Mouse (Mus musculus) forebrain, embryonic 16.5 days (tissue): Measurements from ENCODE around the gene Pepd. TPM values are rescaled to one million over a fixed set of nuclear protein-coding genes. Genes with fewer than 3 reads are reported as not detected.

Experiments used
- ATAC-seq: fragments of 200-750 bp; cut with Nextera tagmentation; 2 replicates; pipeline ENCODE4 v1.8.0; 2017; ENCODE audit warnings: mild to moderate bottlenecking, moderate library complexity
- H3K27ac ChIP-seq: fragments of 300-500 bp; sonication (generic); 2 replicates; pipeline ENCODE4 v1.5.1; 2014; ENCODE audit warnings: low read length, control low read depth
- H3K27me3 ChIP-seq: fragments of 300-500 bp; sonication (generic); replicated peaks from 2 replicates; pipeline ENCODE4 v1.6.1; 2014; ENCODE audit warnings: low read length; ENCODE audit not compliant: control insufficient read depth, insufficient read depth
- H3K36me3 ChIP-seq: fragments of 300-500 bp; sonication (generic); 2 replicates; pipeline ENCODE4 v1.6.1; 2014; ENCODE audit not compliant: control insufficient read depth, insufficient read depth
- H3K4me1 ChIP-seq: fragments of 300-500 bp; sonication (generic); replicated peaks from 2 replicates; pipeline ENCODE4 v1.6.1; 2014; ENCODE audit warnings: low read length; ENCODE audit not compliant: control insufficient read depth, insufficient read depth
- H3K4me2 ChIP-seq: fragments of 300-500 bp; sonication (generic); 2 replicates; pipeline ENCODE4 v1.6.1; 2014; ENCODE audit warnings: mild to moderate bottlenecking, low read length, control low read depth
- H3K4me3 ChIP-seq: fragments of 300-500 bp; sonication (generic); replicated peaks from 2 replicates; pipeline ENCODE4 v1.5.1; 2014; ENCODE audit warnings: mild to moderate bottlenecking, low read length, control low read depth
- H3K9ac ChIP-seq: fragments of 300-500 bp; sonication (generic); replicated peaks from 2 replicates; pipeline ENCODE4 v1.6.1; 2014; ENCODE audit warnings: low read depth, low read length, control low read depth
- H3K9me3 ChIP-seq: fragments of 300-500 bp; sonication (generic); 2 replicates; pipeline ENCODE4 v1.6.1; 2016; ENCODE audit warnings: low read length; ENCODE audit not compliant: control insufficient read depth
- WGBS: fragments of 180-500 bp; shearing (Covaris S2); extraction: QIAGEN DNeasy Blood & Tissue Kit; methylation state at CpG from one replicate; pipeline ENCODE4 v1.1.7; 2014; 5-methylcytosine and 5-hydroxymethylcytosine counted together
- polyA plus RNA-seq: library from polyadenylated mRNA; unstranded; fragments of >200 nt; fragmentation: Nextera tagmentation; extraction: Ambion mirVana; gene quantifications from 2 replicates; pipeline ENCODE4 v1.2.1, GENCODE M21; 2015

Pepd gene
- polyA plus RNA-seq, 1 experiment from 2014 or later = 58.0 TPM

- WGBS = 87% methylated on average over 9 of the region's 9 CpGs
- Histone ChIP-seq H3K27ac (no peak overlapping the region), H3K4me2 (no peak overlapping the region), H3K4me3 (no peak overlapping the region), H3K36me3 (no peaks in the 10 kb centered on the region), H3K27me3 (no peaks in the 10 kb centered on the region), H3K9me3 (no peaks in the 10 kb centered on the region), H3K4me1 (peaks cover 6% of the 10 kb centered on the region; the same call in 1 of the 2 replicates), H3K9ac (no peak overlapping the region)
- no peak for ATAC-seq
These were observed 73.0 kb downstream of the Pepd start for GRCm38 (mm10) chr7:34985216-34985615.

DNA sequence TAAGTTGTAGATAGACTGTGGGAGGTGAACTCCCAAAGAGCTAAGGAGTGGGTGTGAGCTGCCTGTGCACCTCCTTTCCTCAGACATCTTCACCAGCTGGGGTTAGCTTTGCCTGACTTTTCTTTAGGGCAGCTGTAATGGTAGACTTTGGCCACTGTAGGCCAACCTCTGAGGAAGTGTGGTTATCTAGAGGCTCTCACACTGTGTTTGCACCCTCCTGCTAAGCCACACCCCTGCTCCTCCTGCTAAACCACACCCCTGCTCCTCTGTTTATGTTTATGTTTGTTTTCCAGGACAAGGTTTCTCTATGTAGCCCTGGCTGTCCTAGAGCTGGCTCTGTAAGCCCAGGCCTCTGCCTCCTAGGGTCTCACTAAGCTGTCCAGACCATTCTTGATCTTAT is 73.5 kb downstream of the Pepd start:
- Histone ChIP-seq H3K4me2 (no peak overlapping the region), H3K36me3 (no peaks in the 10 kb centered on the region), H3K9me3 (no peaks in the 10 kb centered on the region), H3K4me3 (no peak overlapping the region), H3K4me1 (peaks cover 6% of the 10 kb centered on the region; the same call in 1 of the 2 replicates), H3K27ac (no peak overlapping the region), H3K27me3 (no peaks in the 10 kb centered on the region), H3K9ac (no peak overlapping the region)
- ATAC-seq = no peak

DNA sequence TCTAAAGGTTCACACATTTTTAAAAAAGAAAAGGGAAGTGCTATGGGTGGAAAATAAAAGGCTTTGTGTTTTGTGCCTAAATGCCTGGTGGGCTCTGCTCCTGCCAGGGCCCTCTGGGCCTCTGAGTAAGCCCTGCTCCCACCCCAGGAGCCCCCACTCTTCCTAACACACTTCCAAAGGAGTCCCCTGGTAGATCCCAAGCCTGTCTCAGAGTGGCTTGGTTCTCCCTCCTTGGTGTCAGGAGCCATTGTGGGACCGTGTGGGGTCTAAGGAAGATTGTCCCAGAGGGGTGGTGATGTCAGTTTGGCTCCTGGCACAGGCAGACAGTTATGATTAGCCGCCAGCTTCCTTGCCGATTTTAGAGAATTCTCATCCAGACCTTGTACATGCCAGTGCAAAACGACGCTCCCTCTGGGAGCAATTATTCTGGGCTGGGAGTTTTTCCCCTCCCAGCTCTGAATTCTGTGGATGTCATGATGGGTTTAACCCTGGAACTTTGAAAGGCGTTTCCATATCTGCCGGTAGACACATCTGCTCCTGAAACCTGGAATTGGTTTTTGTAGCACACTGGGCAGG is 74.5 kb downstream of the Pepd start:
- Histone ChIP-seq H3K4me3 (no peak overlapping the region), H3K27ac (no peak overlapping the region), H3K36me3 (no peaks in the 10 kb centered on the region), H3K4me1 (peaks cover 6% of the 10 kb centered on the region; the same call in 1 of the 2 replicates), H3K9ac (no peak overlapping the region), H3K9me3 (no peaks in the 10 kb centered on the region), H3K4me2 (no peak overlapping the region), H3K27me3 (no peaks in the 10 kb centered on the region)
- peak; percentile 33; the same call in 1 of the 2 replicates for ATAC-seq
- 57% methylated on average over 7 of the region's 7 CpGs for WGBS

DNA sequence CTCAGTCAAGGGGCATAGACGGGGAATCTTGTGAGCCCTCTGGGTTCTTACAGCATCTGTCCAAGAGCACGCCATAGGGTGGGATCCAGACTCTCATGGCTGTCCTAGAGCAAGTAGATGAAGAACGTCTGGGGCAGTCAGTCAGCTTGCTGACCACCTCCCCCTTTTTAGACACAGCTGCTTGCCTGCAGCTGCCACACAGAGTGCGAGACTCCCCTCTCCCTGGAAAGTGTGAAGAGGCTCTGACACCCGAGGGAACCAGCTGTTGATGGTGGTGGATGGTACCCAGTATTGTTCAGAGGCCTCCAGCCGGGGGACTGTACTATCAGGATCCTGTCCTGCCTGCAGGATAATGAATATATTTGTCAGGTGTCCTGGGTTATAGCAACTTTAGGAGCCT is 75.1 kb downstream of the Pepd start:
- ATAC-seq = no peak
- Histone ChIP-seq H3K27me3 (no peaks in the 10 kb centered on the region), H3K27ac (no peak overlapping the region)

DNA sequence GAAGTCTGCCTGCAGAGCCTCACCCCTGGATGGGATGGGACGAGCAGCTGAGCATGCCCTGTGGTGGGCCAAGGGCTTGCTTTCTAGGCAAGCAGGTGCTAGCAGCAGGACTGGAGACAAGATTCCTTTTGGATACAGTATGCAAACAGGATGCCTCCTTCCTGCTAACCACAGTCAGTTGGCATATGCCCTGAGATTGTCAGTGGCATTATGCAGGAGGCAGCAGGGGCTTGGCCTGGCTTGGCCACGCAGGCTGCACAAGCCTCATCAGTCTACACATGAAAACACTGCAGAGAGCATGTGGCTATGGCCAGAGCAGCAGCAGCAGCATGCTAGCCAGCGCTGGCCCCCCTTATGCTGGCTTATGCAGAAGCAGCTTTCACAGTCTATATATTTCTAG is 76.3 kb downstream of the Pepd start:
- no peak overlapping the region for H3K4me2 ChIP-seq
- no peaks in the 10 kb centered on the region for H3K36me3 ChIP-seq
- H3K4me3 ChIP-seq = no peak overlapping the region
- H3K9me3 ChIP-seq = no peaks in the 10 kb centered on the region
- no peaks in the 10 kb centered on the region for H3K27me3 ChIP-seq
- ATAC-seq = no peak
- H3K27ac ChIP-seq = no peak overlapping the region
- H3K4me1 ChIP-seq = peaks cover 6% of the 10 kb centered on the region; the same call in 1 of the 2 replicates
- 70% methylated on average over 3 of the region's 3 CpGs for WGBS
- 0 out of 2 replicates have a peak overlapping the region, but pooled peaks have one; percentile 6 for H3K9ac ChIP-seq

More for the DNA sequence above, 75.1 kb downstream of the Pepd start:
- no peak overlapping the region for H3K4me3 ChIP-seq
- H3K36me3 ChIP-seq = no peaks in the 10 kb centered on the region
- H3K9me3 ChIP-seq = no peaks in the 10 kb centered on the region
- WGBS = 72% methylated on average over 6 of the region's 6 CpGs
- H3K9ac ChIP-seq = no peak overlapping the region
- no peak overlapping the region for H3K4me2 ChIP-seq
- peaks cover 6% of the 10 kb centered on the region; the same call in 1 of the 2 replicates for H3K4me1 ChIP-seq

DNA sequence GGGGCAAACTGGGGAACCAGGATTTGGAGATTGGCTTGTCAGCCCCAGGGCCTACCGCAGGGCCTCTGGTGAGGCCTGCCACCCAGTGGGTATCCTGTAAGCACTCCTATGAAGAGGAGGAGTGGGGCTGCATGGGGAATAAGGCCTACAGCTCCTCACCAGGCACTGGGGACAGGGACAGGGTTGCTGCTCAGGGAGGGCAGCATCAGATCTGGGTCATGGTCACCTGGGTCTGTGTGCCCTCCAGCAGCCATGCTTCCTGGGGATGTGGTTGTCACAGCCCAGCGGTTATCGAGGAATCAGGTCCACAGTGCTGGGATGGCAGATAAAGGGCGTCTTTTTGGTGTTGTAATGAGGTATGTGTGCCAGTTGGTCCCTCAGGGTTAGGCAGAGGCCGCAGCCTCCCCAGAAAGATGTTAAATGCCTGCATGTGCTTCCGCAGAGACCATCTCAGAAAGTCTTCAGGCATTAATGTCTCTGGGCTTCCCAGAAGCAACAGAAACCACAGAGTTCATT is 79.6 kb downstream of the Pepd start:
- no peak overlapping the region for H3K27ac ChIP-seq
- H3K9me3 ChIP-seq = no peaks in the 10 kb centered on the region
- WGBS = 97% methylated on average over 6 of the region's 6 CpGs
- ATAC-seq = no peak
- H3K4me3 ChIP-seq = no peak overlapping the region
- H3K36me3 ChIP-seq = no peaks in the 10 kb centered on the region
- no peaks in the 10 kb centered on the region for H3K27me3 ChIP-seq
- H3K9ac ChIP-seq = no peak overlapping the region
- H3K4me1 ChIP-seq = peaks cover 6% of the 10 kb centered on the region
- no peak overlapping the region for H3K4me2 ChIP-seq

GRCm38 (mm10) chr7:34992766-34993165 is 80.6 kb downstream of the Pepd start:
- Histone ChIP-seq H3K9ac (no peak overlapping the region), H3K4me1 (peaks cover 6% of the 10 kb centered on the region), H3K27me3 (no peaks in the 10 kb centered on the region), H3K4me2 (no peak overlapping the region), H3K4me3 (no peak overlapping the region), H3K27ac (no peak overlapping the region), H3K9me3 (no peaks in the 10 kb centered on the region), H3K36me3 (no peaks in the 10 kb centered on the region)
- WGBS = 88% methylated on average over 3 of the region's 3 CpGs
- ATAC-seq = no peak

DNA sequence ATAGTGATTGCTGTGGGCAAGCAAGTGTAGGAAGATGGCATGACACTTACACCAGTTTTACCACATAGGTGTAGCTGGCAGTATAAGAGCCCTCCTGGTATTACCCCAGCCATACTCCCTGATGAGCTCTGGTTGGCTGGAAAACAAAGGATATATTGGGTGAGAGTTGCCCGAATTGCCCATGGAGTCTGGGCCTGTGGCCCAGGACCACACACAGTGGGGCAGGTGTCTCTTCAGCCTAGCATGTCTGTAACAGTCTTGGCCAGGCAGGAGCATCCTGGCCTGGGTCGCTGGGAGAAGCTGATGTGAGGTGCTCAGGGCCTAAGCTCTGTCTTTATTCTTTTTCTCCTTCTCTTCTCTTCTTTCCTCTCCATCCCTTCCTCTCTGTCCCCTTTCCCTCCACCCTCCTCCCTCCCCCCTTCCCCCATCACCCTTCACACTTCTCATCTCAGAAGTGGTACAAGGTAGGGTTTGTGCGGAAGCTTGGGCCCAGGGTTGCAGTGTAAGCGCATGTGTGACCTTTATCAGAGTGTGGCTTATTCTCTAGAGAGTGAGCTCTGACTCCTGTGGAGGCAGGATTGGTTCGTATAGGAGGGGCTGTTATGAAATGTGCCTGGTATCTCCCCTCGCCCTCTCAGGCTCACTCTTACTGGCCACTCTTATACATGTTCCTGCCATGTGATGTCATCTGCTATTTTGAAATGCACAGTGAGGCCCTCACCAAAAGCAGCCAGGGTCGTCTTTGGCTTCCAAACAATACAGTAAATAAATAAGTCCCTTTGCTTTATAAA is 83.9 kb downstream of the Pepd start:
- H3K36me3 ChIP-seq = no peaks in the 10 kb centered on the region
- H3K27ac ChIP-seq = no peak overlapping the region
- no peak overlapping the region for H3K4me2 ChIP-seq
- no peaks in the 10 kb centered on the region for H3K9me3 ChIP-seq
- H3K4me1 ChIP-seq = no peaks in the 10 kb centered on the region; the same call in 1 of the 2 replicates
- no peak overlapping the region for H3K9ac ChIP-seq
- H3K27me3 ChIP-seq = no peaks in the 10 kb centered on the region
- 76% methylated on average over 7 of the region's 7 CpGs for WGBS
- no peak overlapping the region for H3K4me3 ChIP-seq
- no peak for ATAC-seq

GRCm38 (mm10) chr7:35000839-35001238 is 88.7 kb downstream of the Pepd start:
- Histone ChIP-seq H3K36me3 (no peaks in the 10 kb centered on the region), H3K9ac (no peak overlapping the region), H3K4me3 (no peak overlapping the region), H3K9me3 (no peaks in the 10 kb centered on the region), H3K4me2 (no peak overlapping the region), H3K4me1 (peaks cover 11% of the 10 kb centered on the region), H3K27me3 (no peaks in the 10 kb centered on the region), H3K27ac (no peak overlapping the region)
- 39% methylated on average over 6 of the region's 6 CpGs for WGBS
- no peak for ATAC-seq
